15 mouse cellular contexts compared by ENCODE assay signal in genomic region chrX:101889384-101889783, GRCm38 (mm10). TPM values are rescaled to one million over a fixed set of nuclear protein-coding genes. Genes with fewer than 3 reads are reported as not detected.
DNase-seq lines count a peak whose midpoint lies in the region; ATAC-seq and TF ChIP-seq lines count a peak whose summit lies in the region.
"Had no signal": no experiment of that assay in that cellular context is flagged by ENCODE, and none has a peak within 500 bp of the region (broad histone marks: within the 10 kb centered on the region; RNA-seq: fewer than 3 reads in every experiment).

No protein-coding gene starts in this region.

- no peaks in the 10 kb centered on the region for H3K36me3 ChIP-seq in stomach, postnatal 0 days (ENCODE audit: control insufficient read depth, insufficient read depth, low read length)
- H3K36me3 ChIP-seq: embryonic facial prominence, embryonic 12.5 days; G1E; hindbrain, embryonic 15.5 days; limb, embryonic 13.5 days had no signal

- peak; percentile 19 for DNase-seq in gastrocnemius, adult 2 months
- DNase-seq in gastrocnemius, postnatal 36 days: no peak
- peak; percentile 41 to 51 for DNase-seq in lung, adult 18-20 months
- DNase-seq in lung, postnatal 10 days: no peak
- DNase-seq in kidney, postnatal 10 days: peak; percentile 33
- DNase-seq in stomach, postnatal 0 days (ENCODE audit: low spot score): peak; percentile 29
- DNase-seq in frontal cortex, postnatal 25 days (ENCODE audit: low spot score in 2 of 2): no peak
- DNase-seq in layer of hippocampus, postnatal 36 days: no peak
- DNase-seq: liver, postnatal 0 days; thymus, adult 2 months had no signal

- no peaks in the 10 kb centered on the region for H3K4me1 ChIP-seq in stomach, postnatal 0 days (replicated peaks; ENCODE audit: control insufficient read depth, insufficient read depth)
- H3K4me1 ChIP-seq: embryonic facial prominence, embryonic 12.5 days; hindbrain, embryonic 15.5 days had no signal

- ATAC-seq in stomach, postnatal 0 days (ENCODE audit: low FRiP score, low TSS enrichment): peak; percentile 85

- no peaks in the 10 kb centered on the region for H3K9me3 ChIP-seq in stomach, postnatal 0 days (ENCODE audit: control insufficient read depth, low read length)
- H3K9me3 ChIP-seq: embryonic facial prominence, embryonic 12.5 days; G1E; hindbrain, embryonic 15.5 days; limb, embryonic 13.5 days had no signal

- whole genome bisulfite sequencing in stomach, postnatal 0 days: 44% methylated on average over 4 of the region's 4 CpGs

- no peaks in the 10 kb centered on the region for H3K27me3 ChIP-seq in stomach, postnatal 0 days (ENCODE audit: control insufficient read depth, insufficient read depth, low read length)

- no peak for TF ChIP-seq EP300 in stomach, postnatal 0 days (optimal IDR thresholded peaks at IDR 0.05)

- H3K9ac ChIP-seq in stomach, postnatal 0 days (ENCODE audit: low read length): no peak overlapping the region
- H3K9ac ChIP-seq: embryonic facial prominence, embryonic 12.5 days; hindbrain, embryonic 15.5 days; limb, embryonic 13.5 days; liver, postnatal 0 days had no signal

- intact Hi-C loops in gastrocnemius, adult 2 months (cut with DNase I): no loop called here
- intact Hi-C loops in gastrocnemius, postnatal 36 days (cut with DNase I): no loop called here

- no peak overlapping the region for H3K4me2 ChIP-seq in stomach, postnatal 0 days (replicated peaks; ENCODE audit: low read depth)
- H3K4me2 ChIP-seq: embryonic facial prominence, embryonic 12.5 days; hindbrain, embryonic 15.5 days; limb, embryonic 13.5 days had no signal

- H3K27ac ChIP-seq in gastrocnemius, adult 2 months: no peak overlapping the region
- no peak overlapping the region for H3K27ac ChIP-seq in stomach, postnatal 0 days (replicated peaks)
- H3K27ac ChIP-seq: embryonic facial prominence, embryonic 12.5 days; hindbrain, embryonic 15.5 days; left cerebral cortex, adult 2 months; limb, embryonic 13.5 days had no signal

- no peak for TF ChIP-seq CTCF in gastrocnemius, adult 2 months (IDR thresholded peaks at IDR 0.05)
- no peak for TF ChIP-seq CTCF in stomach, postnatal 0 days (IDR thresholded peaks at IDR 0.05; ENCODE audit: low read depth)

- no peak overlapping the region for H3K4me3 ChIP-seq in gastrocnemius, adult 2 months
- H3K4me3 ChIP-seq in stomach, postnatal 0 days (ENCODE audit: low read depth, low read length): no peak overlapping the region
- H3K4me3 ChIP-seq: embryonic facial prominence, embryonic 12.5 days; hindbrain, embryonic 15.5 days; left cerebral cortex, adult 2 months; limb, embryonic 13.5 days had no signal

RNA-seq across cellular contexts. Expression of gene Nhsl2, which starts 40.2 kb away (rescaled TPM):
- total RNA-seq in gastrocnemius, adult 2 months (2021): 1 to 10 TPM; 1.4 to 2.4 TPM
- total RNA-seq in gastrocnemius, postnatal 36 days (2021): 1 to 10 TPM; 1.8 to 3.5 TPM
- 2.2 TPM in 2 replicates for polyA plus RNA-seq in stomach, postnatal 0 days (2015; fragmentation: Nextera tagmentation; extraction: Ambion mirVana)
- total RNA-seq in layer of hippocampus, postnatal 36 days (2021): 10 to 100 TPM; 48.7 to 58.8 TPM

Comparison
In these comparisons a context has a peak if more than half of its experiments do, and no peak if none do; other contexts are left out.
1. DNase-seq: peak in gastrocnemius, adult 2 months (single experiment), lung, adult 18-20 months (2 of 2), kidney, postnatal 10 days (single experiment) and stomach, postnatal 0 days (single experiment); none in gastrocnemius, postnatal 36 days (0 of 2), lung, postnatal 10 days (single experiment), frontal cortex, postnatal 25 days (0 of 2) and layer of hippocampus, postnatal 36 days (0 of 2).
2. RNA of gene Nhsl2, which starts 40.2 kb away (total RNA-seq): 48.7 to 58.8 TPM in layer of hippocampus, postnatal 36 days; 1.8 to 3.5 TPM in gastrocnemius, postnatal 36 days and 1.4 to 2.4 TPM in gastrocnemius, adult 2 months; every median in the first group is over 10 times any median in the second.